Mouse (Mus musculus) heart, postnatal 4 days (tissue): ENCODE results near the gene Dnah11. TPM values are rescaled to one million over a fixed set of nuclear protein-coding genes. Genes with fewer than 3 reads are reported as not detected.

ENCODE experiments used
- DNase-seq: peaks from one replicate; pipeline ENCODE4 v3.0.0; 2021
- total RNA-seq, 2 experiments: library from RNA; stranded (reverse); gene quantifications; 2 replicates each; pipeline ENCODE4 v1.2.3; 2021

The Dnah11 gene
- total RNA-seq, result under 1 TPM in 1 of 2 experiments, not detected in 1; 0.02 TPM

- DNase-seq, result peak; percentile 68
Observed at GRCm38 (mm10) chr12:118198386-118199093, at the start of gene Dnah11. Gene Dnah11 (minus strand): TSS chr12:118199043.

GRCm38 (mm10) chr12:118221182-118221581 lies 22.3 kb upstream of the Dnah11 start:
- DNase-seq, result no peak

GRCm38 (mm10) chr12:118220062-118220461 lies 21.2 kb upstream of the Dnah11 start:
- no peak for DNase-seq

GRCm38 (mm10) chr12:118212163-118212562 lies 13.3 kb upstream of the Dnah11 start:
- no peak for DNase-seq

GRCm38 (mm10) chr12:118196583-118196982 lies 2.3 kb downstream of the Dnah11 start:
- DNase-seq, result no peak

GRCm38 (mm10) chr12:118189535-118189934 lies 9.3 kb downstream of the Dnah11 start:
- DNase-seq, result no peak

- no peak for DNase-seq
Observed at GRCm38 (mm10) chr12:118187663-118188062, 11.2 kb downstream of the Dnah11 start.

- DNase-seq, result no peak
Observed at GRCm38 (mm10) chr12:118186881-118187489, 11.9 kb downstream of the Dnah11 start.

- DNase-seq, result no peak
Observed at GRCm38 (mm10) chr12:118186120-118186880, 12.5 kb downstream of the Dnah11 start.

- DNase-seq, result no peak
Observed at GRCm38 (mm10) chr12:118184731-118185130, 14.1 kb downstream of the Dnah11 start.

- DNase-seq, result no peak
Observed at GRCm38 (mm10) chr12:118177756-118178155, 21.1 kb downstream of the Dnah11 start.

GRCm38 (mm10) chr12:118164785-118165184 lies 34.1 kb downstream of the Dnah11 start:
- DNase-seq, result no peak

- DNase-seq, result no peak
Observed at GRCm38 (mm10) chr12:118156986-118157385, 41.9 kb downstream of the Dnah11 start.

- no peak for DNase-seq
Observed at GRCm38 (mm10) chr12:118147521-118148033, 51.3 kb downstream of the Dnah11 start.

GRCm38 (mm10) chr12:118128116-118128515 lies 70.7 kb downstream of the Dnah11 start:
- no peak for DNase-seq

- no peak for DNase-seq
Observed at GRCm38 (mm10) chr12:118119668-118120067, 79.2 kb downstream of the Dnah11 start.

GRCm38 (mm10) chr12:118112599-118112998 lies 86.2 kb downstream of the Dnah11 start:
- peak; percentile 4 for DNase-seq

GRCm38 (mm10) chr12:118111896-118112295 lies 86.9 kb downstream of the Dnah11 start:
- DNase-seq, result no peak

- no peak for DNase-seq
Observed at GRCm38 (mm10) chr12:118107719-118108118, 91.1 kb downstream of the Dnah11 start.

GRCm38 (mm10) chr12:118104520-118104919 lies 94.3 kb downstream of the Dnah11 start:
- no peak for DNase-seq

- no peak for DNase-seq
Observed at GRCm38 (mm10) chr12:118099694-118100093, 99.1 kb downstream of the Dnah11 start.

- DNase-seq, result no peak
Observed at GRCm38 (mm10) chr12:118098257-118098656, 100.6 kb downstream of the Dnah11 start.

GRCm38 (mm10) chr12:118094946-118095345 lies 103.9 kb downstream of the Dnah11 start:
- DNase-seq, result no peak
